Mouse (Mus musculus): Measurements from ENCODE around the gene Pde12.

The Pde12 gene

DNA sequence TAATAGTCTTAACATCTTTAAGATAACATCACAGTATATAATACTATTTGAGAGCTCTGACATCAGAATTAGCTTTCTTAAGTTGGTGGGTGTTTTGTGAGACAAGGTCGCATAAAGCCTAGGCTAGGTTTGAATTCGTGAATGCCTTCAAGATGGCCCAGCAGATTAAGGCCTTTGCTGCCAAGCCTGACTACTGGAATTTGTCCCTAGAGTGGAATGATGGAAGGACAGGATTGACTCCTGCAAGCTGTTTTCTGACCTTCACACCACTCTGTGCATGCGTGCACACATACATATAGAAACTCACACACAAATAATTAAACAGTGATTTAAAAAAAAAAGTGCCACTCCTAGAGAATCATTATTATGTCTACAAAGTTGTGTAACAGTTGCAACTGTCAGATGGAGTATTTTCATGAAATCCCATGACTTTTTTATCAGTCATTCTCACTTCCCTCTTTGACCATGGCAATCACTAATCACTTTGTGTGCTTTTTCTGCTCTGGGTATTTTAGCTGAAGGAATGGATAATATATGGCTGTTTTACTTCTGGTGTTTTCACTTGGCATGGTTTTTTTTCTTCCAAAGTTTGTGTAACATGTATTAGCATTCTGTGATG, 26.6 kb downstream of the Pde12 start:
- DNase-seq (ENCODE audit: low spot score in 2 of 2) = no peak

DNA sequence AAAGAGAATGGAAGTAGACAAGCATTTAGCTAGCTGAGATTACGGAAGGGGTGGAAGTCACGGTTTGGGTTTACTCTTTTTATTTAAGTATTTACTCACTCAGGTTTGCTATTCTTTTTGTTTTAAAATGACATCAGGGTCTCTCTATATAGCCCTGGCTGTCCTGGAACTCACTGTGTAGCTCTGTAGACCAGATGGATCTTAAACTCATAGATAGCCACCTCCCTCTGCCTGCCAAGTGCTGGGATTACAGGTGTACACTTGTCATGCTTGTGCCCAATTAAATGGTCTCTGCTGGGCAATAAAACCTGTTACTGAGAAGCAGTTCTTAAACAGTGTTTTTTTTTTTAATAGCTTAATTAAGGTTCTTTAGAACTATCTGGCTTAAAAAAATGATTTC, 29.7 kb downstream of the Pde12 start:
- DNase-seq (ENCODE audit: low spot score in 2 of 2) = no peak

DNA sequence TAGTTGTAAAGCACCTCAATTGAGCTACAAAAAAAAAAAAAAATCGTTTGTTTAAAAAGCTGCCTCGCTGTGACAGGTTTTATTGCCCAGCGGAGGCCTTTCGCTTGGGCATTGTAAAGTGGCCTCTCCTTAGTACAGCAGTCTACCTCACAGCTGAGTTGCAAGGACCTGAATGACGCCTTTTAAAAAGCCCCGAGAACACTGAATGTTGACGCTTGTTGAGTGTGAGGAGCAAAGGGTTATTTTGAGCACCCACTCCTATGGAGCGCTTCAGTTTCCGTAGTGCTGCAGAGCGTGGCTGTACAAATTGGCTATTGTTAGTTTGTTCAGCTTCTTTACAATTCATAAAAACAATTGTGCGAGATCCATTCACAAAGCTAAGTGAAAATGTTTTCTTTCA, 30.4 kb downstream of the Pde12 start:
- DNase-seq (ENCODE audit: low spot score in 2 of 2) = no peak

DNA sequence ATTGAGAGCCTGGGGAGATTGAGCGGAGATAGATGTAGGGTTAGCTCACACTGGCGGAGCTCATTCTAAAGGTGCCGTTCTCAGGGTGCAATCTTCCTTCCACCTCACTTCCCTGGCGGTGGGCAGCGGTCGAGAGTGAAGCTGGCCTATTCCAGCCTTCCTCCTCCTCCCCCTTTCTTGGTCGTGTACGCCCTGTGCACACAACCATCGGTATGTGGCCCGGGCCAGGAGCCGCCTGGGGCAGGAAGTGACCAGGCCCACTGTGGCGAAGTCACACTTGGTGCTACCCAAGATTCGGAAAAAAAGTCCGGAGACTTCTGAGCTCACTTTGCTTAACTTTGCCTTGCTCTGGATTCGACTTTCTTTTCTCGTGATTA, 31.0 kb downstream of the Pde12 start:
- DNase-seq (ENCODE audit: low spot score in 2 of 2) = peak; percentile 36 to 39

DNA sequence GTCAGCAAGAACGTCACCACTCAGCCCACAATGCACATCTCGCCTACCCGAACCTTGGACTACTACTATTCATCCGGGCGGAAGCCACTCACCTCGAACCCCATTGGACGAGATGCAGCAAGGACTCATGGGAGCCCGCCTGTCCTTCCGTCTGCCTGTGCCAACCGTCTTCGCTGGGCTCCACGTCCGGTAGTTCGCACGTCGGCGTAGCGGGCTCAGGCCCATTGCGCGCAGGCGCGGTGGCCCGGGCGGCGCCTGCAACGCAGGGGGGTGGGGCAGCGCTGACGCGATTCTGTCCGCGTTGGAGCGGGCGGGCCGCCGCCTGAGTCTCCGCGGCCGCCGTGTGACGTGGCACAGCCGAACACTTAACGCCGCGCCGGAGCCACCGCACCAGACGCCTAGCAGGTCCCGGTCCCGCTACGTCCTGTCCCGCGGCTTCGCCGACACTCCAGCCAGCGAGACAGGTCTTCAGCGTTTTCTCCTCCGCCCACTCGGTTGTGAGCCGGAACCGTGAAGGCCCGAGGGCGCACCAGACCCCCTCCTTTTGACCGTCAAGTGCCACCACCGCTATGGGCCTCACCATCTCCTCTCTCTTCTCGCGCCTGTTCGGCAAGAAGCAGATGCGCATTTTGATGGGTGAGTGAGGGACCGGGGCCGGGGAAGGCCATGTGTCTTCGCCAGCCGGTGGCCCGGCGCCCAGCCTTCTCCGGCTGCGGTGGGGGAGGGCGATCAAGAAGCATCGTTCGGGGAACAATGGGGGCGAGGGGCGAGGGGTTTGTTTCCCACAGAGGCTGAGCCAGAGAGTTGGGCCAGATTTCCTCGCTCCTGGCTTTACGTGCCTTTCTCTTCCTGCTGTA, 31.6 kb downstream of the Pde12 start, which contains the start of gene Arf4:
Gene Arf4 (plus strand): TSS at position 224 of the 857 bp plus-strand sequence.
- DNase-seq (ENCODE audit: low spot score in 2 of 2) = peak; percentile 98 to 99

DNA sequence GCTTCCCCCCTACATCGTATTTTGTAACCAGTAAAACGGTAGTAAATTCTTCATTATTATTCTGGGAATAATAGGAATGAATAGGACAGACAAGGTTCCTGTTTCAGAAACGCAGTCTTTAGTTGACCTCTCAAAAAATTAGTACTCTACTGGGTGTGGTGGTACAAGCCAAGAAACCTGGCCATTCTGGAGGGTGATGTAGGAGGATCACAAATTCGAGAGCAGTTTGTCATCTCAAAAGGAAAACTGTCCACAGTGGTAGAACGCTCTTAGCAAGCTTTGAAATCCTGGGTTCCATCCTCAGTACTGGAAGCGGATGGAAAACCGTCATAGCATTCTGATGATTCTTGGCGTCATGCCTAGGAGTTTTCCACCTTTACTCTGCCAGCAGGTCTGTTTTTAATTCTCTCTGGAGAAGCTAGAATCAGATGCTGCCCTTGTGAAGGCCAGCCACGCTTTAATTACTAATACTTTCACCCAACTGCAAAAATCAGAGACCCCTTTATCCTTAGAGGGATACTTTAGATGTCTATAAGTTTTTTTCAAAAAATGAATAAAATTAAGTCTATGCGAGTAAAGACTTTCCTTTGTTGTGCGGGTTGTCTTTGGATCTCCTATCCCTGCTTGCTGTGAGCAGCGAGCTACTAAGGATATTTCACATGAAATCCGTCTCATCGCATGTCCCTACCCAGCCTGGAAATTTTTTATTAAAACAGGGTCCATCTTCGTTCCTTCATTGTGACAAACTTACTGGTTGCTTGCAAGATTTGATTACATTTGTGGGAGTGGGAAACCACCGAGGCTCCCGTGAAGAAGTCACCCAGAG, 32.4 kb downstream of the Pde12 start:
- peak; percentile 15 to 48 for DNase-seq (ENCODE audit: low spot score in 2 of 2)

DNA sequence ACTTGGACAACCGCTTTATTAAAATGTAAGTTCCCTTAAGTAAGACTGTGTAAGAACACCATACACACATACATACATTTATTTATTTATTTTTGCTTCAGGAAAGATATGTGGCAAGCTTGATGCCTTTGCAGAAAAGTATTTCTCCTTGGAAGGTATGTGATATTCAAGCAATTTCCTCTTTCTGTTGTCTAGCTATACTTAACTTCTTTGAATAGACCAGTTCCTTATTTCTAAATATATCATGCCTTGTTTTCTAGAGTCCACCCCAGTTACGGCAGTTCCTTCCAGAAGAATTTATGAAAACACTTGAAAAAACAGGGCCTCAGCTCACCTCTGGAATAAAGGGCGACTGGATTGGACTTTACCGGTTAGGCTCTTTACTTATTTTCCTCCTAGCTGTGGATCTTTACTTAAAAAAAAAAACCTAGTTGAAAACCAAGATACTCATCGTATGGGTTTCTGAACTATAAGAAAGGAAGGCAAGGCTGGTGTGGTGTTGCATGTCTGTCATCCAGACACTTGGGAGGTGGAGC, 43.0 kb downstream of the Pde12 start:
- DNase-seq (ENCODE audit: low spot score in 2 of 2) = no peak

DNA sequence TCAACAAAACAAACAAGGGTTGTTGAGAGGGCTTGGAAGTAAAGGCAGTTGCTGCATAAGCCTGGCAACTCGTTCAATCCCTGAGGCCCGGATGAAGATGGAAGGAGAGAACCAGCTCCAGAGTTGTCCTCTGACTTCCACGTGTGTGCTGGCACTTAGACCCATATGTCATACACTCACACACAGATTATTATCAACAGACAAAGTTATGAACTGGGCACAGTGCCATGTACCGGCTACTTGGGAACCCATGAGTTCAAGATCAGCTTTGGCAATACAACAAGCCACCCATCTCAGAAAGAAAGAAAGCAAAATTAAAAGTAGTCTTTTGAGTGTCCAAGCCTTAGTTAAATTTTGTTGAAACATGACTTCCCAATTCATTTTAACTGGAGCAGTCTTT, 44.4 kb downstream of the Pde12 start:
- DNase-seq (ENCODE audit: low spot score in 2 of 2) = no peak

DNA sequence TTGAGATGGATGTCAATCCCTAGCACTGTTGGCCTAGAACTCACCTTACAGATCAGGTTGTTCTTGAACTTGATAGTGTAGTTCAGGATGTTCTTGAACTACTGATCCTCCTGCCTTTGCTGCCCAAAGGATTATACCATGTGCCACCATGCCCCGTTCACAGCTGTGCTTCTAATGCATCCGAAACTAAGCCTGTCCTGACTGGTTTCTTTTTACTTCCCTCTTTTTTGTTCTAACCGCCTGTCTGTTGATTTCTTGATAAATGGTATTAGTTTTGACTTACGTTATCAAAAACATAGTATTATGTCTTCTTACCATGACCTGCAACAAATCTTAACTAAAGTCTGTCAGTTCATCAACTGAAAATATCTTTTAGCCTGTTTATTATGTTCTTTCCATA, 59.0 kb downstream of the Pde12 start:
- no peak for DNase-seq (ENCODE audit: low spot score in 2 of 2)
